Mouse (Mus musculus): ENCODE data around the gene R3hdm4. TPM values are rescaled to one million over a fixed set of nuclear protein-coding genes. Genes with fewer than 3 reads are reported as not detected.

R3hdm4 gene
- polyA plus RNA-seq, 1 experiment from 2014 or later: 126 TPM

DNA sequence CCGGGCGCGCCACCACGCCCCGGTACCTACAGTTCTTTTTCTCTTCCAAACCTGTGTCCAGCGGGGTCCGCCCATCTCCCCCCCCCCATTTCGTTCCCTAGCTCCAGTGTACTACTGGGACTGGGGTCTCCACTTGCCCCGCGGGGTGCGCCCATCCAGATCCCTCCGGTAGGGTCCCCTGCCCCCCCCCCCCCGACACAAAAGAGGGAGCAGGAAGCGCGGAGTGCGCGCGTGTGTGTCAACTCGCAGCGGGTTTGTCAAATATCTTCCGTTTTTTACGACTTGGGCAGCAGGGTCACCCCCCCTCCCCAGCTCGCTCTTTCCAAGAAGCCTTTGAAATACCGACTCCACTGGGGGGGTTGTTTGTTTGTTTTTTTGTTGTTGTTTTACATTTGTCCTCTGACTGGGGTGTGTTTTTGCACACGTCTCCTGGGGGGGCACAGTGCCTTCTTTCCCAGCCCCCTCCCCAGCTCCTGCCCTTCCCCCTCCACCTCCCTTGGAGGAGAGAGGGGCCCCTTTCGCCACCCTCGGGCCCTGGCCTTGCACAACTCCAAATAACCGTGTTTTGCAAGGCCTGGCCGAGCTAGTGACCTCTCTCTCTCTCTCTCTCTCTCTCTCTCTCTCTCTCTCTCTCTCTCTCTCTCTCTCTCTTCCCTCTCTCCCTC lies 7.2 kb upstream of the R3hdm4 start:
- peak; percentile 70 for DNase-seq (ENCODE audit: low spot score)
- Histone ChIP-seq H3K4me1 (peaks cover 81% of the 10 kb centered on the region), H3K4me3 (peak overlapping the region; percentile 98), H3K27ac (replicated peaks) (peak overlapping the region; percentile 95), H3K9me3 (replicated peaks) (no peaks in the 10 kb centered on the region), H3K36me3 (peaks cover 31% of the 10 kb centered on the region), H3K27me3 (ENCODE audit: low read depth, poor library complexity, severe bottlenecking) (peaks cover 16% of the 10 kb centered on the region)
- under 1% methylated on average over 29 of the region's 29 CpGs for WGBS

- H3K4me1 ChIP-seq: peaks cover 74% of the 10 kb centered on the region
These were observed 6.5 kb upstream of the R3hdm4 start for GRCm38 (mm10) chr10:79927324-79928029.

GRCm38 (mm10) chr10:79926491-79927323 lies 5.7 kb upstream of the R3hdm4 start, which contains the start of gene Arid3a:
Arid3a (plus strand) TSS chr10:79927043.
- Histone ChIP-seq H3K4me1 (peaks cover 69% of the 10 kb centered on the region), H3K4me3 (peak within 1 kb of the TSS; percentile 98), H3K27me3 (ENCODE audit: low read depth, poor library complexity, severe bottlenecking) (peaks cover 31% of the 10 kb centered on the region), H3K27ac (replicated peaks) (peak within 1 kb of the TSS; percentile 95), H3K9me3 (replicated peaks) (no peaks in the 10 kb centered on the region), H3K36me3 (peaks cover 17% of the 10 kb centered on the region)
- WGBS: under 1% methylated on average over 63 of the region's 63 CpGs
- DNase-seq (ENCODE audit: low spot score): peak; percentile 91

More at GRCm38 (mm10) chr10:79927324-79928029, 6.5 kb upstream of the R3hdm4 start:
- under 1% methylated on average over 54 of the region's 54 CpGs for WGBS
- H3K27ac ChIP-seq (replicated peaks): peak overlapping the region; percentile 95
- no peaks in the 10 kb centered on the region for H3K9me3 ChIP-seq (replicated peaks)
- peaks cover 23% of the 10 kb centered on the region for H3K27me3 ChIP-seq (ENCODE audit: low read depth, poor library complexity, severe bottlenecking)
- peak overlapping the region; percentile 98 for H3K4me3 ChIP-seq
- peak; percentile 83 for DNase-seq (ENCODE audit: low spot score)
- peaks cover 25% of the 10 kb centered on the region for H3K36me3 ChIP-seq

DNA sequence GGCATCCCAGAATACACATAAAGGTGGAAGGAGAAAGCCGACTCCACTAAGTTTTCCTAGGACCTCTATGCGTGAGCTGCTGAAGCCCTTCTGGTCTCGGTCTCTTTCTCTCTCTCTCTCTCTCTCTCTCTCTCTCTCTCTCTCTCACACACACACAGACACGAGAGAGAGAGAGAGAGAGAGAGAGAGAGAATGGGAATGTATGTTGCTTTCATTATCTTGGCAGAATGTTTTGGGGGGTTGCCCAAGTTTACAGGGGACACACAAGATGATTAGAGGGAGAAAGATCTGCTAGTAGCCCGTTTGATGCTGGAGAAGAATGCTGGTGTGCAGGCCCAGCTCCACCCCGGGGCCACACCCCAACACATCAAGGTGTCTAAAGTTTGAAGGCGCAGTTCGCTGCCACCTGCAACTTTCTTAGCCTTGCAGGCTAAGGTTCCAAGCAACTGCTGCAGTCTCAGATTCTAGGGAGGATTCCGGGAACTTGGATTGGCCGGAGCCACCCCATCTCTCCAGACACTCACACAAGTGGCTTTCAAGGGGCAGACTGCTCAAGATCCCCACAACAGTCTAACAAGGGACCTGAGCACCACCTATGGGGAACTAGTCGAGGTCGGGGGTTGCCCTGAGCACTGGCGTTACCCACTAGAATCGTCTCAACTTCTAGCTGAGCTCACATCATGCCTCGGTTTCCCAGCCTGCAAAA lies 4.9 kb upstream of the R3hdm4 start:
- Histone ChIP-seq H3K27me3 (ENCODE audit: low read depth, poor library complexity, severe bottlenecking) (peaks cover 38% of the 10 kb centered on the region), H3K27ac (replicated peaks) (peak overlapping the region; percentile 95), H3K9me3 (replicated peaks) (no peaks in the 10 kb centered on the region), H3K36me3 (peaks cover 9% of the 10 kb centered on the region), H3K4me3 (peak overlapping the region; percentile 98), H3K4me1 (peaks cover 69% of the 10 kb centered on the region)
- no peak for DNase-seq (ENCODE audit: low spot score)
- WGBS: 15% methylated on average over 15 of the region's 15 CpGs

DNA sequence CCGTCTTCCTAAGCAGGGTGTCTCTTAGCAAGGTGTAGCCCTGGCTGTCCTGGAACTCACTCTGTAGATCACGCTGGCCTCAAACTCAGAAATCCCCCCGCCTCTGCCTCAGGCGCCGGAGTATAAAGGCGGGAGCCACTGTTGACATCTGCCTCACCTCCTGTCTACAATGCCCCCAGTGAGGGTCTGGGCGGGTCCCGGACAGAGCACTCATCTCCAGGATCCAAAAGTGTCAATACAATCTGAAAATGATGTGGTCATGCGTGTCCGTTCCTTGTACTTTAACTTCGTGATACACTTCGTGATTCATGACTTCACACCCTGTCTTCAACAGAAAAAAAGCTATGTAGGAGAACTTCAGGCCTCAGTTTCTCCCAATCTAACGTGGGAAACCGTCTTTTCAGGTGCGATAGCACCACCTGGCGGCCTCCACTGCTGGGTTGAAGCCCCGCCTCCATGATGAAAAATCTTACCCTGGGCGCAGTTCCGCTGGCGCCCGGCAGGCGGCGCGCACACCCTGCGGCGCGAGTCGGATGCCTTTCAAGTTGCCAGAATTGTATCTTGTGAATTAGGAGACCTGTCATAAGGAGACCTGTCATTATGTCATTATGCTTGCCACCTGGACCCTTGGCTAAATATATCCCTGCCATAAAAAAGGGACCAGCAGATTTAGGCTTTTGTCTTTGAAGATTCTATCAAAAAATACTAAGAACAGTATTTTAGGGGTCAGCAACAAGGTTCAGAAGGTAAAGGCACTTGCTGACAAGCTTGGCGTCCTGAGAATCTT lies 4.2 kb upstream of the R3hdm4 start:
- peaks cover 69% of the 10 kb centered on the region for H3K4me1 ChIP-seq

DNA sequence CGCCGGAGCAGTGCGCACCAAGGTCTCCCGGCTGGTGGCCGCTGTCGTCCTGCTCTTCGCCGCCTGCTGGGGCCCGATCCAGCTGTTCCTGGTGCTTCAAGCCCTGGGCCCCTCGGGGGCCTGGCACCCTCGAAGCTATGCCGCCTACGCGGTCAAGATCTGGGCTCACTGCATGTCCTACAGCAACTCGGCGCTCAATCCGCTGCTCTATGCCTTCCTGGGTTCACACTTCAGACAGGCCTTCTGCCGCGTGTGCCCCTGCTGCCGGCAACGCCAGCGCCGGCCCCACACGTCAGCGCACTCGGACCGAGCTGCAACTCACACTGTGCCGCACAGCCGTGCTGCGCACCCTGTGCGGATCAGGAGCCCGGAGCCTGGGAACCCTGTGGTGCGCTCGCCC lies 564 bp upstream of the R3hdm4 start:
- H3K4me1 ChIP-seq: peaks cover 71% of the 10 kb centered on the region
- H3K4me3 ChIP-seq: peak overlapping the region; percentile 76
- DNase-seq (ENCODE audit: low spot score): peak; percentile 43
- under 1% methylated on average over 34 of the region's 34 CpGs for WGBS
- H3K27me3 ChIP-seq (ENCODE audit: low read depth, poor library complexity, severe bottlenecking): peaks cover 80% of the 10 kb centered on the region
- H3K36me3 ChIP-seq: no peaks in the 10 kb centered on the region
- no peak overlapping the region for H3K27ac ChIP-seq (replicated peaks)
- H3K9me3 ChIP-seq (replicated peaks): no peaks in the 10 kb centered on the region

More for the DNA sequence above, 4.2 kb upstream of the R3hdm4 start:
- H3K9me3 ChIP-seq (replicated peaks): no peaks in the 10 kb centered on the region
- H3K4me3 ChIP-seq: peak overlapping the region; percentile 98; the same call in 1 of the 2 replicates
- peaks cover 46% of the 10 kb centered on the region for H3K27me3 ChIP-seq (ENCODE audit: low read depth, poor library complexity, severe bottlenecking)
- H3K27ac ChIP-seq (replicated peaks): no peak overlapping the region
- 11% methylated on average over 29 of the region's 29 CpGs for WGBS
- 0 out of 2 replicates have a peak, but pooled peaks cover 2% of the 10 kb centered on the region for H3K36me3 ChIP-seq
- peak; percentile 88 for DNase-seq (ENCODE audit: low spot score)

DNA sequence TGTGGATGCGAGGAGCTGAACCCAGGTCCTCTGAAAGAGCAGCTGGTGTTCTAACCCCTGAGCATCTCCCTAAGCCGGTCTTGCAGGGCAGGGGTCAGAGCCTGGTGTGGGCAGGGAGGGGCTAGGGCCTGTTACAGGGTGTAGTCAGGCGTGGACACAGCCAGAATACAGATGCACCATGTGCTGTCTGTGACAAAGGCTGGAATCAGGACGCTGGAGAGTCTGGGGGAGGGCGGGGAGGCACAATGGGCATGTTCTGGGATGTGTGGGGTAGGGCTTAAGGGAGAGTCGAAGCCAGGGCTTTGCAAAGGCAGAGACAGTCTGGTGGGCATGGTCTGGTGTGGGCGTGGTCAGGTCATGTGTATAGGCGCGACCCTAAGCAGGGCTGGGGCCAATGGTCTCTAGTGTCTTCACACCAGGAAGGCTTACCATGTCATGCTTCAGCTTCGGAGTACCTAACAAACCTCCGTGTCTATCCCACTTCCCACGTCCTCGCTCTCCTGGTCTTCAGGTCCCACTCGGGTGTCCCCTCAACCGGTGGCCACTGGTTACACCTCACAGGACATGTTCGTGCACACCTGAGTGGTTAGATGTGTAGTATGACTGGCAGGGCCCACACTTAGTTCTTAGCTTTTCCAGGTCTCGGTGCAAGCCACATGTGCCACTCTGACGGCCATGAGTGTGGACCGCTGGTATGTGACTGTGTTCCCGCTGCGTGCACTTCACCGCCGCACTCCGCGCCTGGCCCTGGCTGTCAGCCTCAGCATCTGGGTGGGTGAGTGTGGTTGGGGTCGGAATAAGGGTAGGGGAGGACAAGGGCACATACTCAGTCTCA lies 735 bp downstream of the R3hdm4 start:
- Histone ChIP-seq H3K27ac (replicated peaks) (no peak overlapping the region; the same call in 1 of the 2 replicates), H3K4me1 (peaks cover 71% of the 10 kb centered on the region)
- DNase-seq (ENCODE audit: low spot score): peak; percentile 57

DNA sequence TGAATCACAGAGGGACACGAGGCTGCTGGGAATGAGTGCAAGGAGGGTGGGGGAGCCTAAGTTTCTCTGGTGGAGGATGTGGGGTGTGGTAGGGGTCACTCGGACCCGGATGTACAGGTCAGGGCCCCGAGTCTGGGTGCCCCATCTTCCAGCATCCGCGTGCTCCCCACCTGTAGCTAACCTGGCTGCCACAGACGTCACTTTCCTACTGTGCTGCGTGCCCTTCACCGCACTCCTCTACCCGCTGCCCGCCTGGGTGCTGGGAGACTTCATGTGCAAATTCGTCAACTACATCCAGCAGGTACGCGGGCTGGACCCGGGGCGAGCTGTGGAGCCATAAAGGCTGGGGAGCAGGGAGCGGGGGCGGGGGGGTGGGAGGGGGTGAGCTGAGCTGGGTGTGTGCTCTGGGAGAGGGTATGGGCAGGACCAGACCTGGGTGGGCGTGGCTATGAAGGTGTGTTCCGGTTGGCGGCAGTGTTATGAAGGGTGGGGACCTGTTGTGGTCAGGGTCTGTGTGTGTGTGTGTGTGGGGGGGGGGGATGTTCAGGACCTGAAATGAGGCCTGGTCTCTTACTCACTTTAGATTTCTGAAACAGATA lies 1.7 kb downstream of the R3hdm4 start:
- 2% methylated on average over 21 of the region's 21 CpGs for WGBS
- DNase-seq (ENCODE audit: low spot score): no peak
- no peaks in the 10 kb centered on the region for H3K9me3 ChIP-seq (replicated peaks)
- peak overlapping the region; percentile 76 for H3K4me3 ChIP-seq
- no peaks in the 10 kb centered on the region for H3K36me3 ChIP-seq
- H3K4me1 ChIP-seq: peaks cover 77% of the 10 kb centered on the region
- H3K27me3 ChIP-seq (ENCODE audit: low read depth, poor library complexity, severe bottlenecking): peaks cover 75% of the 10 kb centered on the region
- H3K27ac ChIP-seq (replicated peaks): no peak overlapping the region

More for the DNA sequence above, 735 bp downstream of the R3hdm4 start:
- Histone ChIP-seq H3K27me3 (ENCODE audit: low read depth, poor library complexity, severe bottlenecking) (peaks cover 75% of the 10 kb centered on the region), H3K9me3 (replicated peaks) (no peaks in the 10 kb centered on the region), H3K36me3 (no peaks in the 10 kb centered on the region), H3K4me3 (peak overlapping the region; percentile 76)
- WGBS: 15% methylated on average over 26 of the region's 26 CpGs

- H3K27ac ChIP-seq (replicated peaks): no peak overlapping the region
- H3K27me3 ChIP-seq (ENCODE audit: low read depth, poor library complexity, severe bottlenecking): peaks cover 66% of the 10 kb centered on the region
- peak overlapping the region; percentile 76 for H3K4me3 ChIP-seq
- no peaks in the 10 kb centered on the region for H3K9me3 ChIP-seq (replicated peaks)
- WGBS: 4% methylated on average over 35 of the region's 35 CpGs
- H3K36me3 ChIP-seq: 0 out of 2 replicates have a peak, but pooled peaks cover under 1% of the 10 kb centered on the region
- peak; percentile 39 for DNase-seq (ENCODE audit: low spot score)
- peaks cover 81% of the 10 kb centered on the region for H3K4me1 ChIP-seq
These were observed 2.6 kb downstream of the R3hdm4 start for GRCm38 (mm10) chr10:79918231-79919078.

Measured in midbrain, embryonic 10.5 days (tissue).